Mouse (Mus musculus) duodenum, adult 2 months (tissue): ENCODE results near the gene Gm9736. TPM values are rescaled to one million over a fixed set of nuclear protein-coding genes. Genes with fewer than 3 reads are reported as not detected.

Experiments used
- polyA plus RNA-seq: library from polyadenylated mRNA; depleted of rRNA; stranded (reverse); fragments of >200 nt; gene quantifications from 2 replicates; pipeline ENCODE4 v1.2.3, GENCODE M21; 2012; ENCODE audit warnings: low replicate concordance; rRNA removed

Gm9736 gene
- polyA plus RNA-seq = not detected in 2 replicates

DNA sequence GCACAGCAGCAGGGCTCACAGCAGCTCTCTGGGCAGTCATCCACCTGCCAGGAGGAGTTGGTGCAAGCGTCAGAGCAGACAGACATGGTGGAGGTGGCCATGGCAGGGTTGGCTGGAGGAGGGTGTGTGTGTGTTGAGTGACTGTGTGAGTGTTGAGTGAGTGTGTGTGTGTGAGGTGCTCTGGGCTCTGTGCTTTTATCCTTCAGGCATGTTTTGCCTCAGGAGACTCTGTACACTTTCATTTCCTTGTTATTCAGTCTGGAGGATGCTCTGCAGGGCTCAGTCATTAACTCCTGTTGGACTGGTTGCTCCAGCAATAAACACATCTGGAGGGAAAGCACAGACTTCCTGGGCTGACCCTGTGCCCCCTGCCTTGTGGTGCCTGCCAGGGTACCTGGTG, at the start of gene Gm9736:
Gene Gm9736, minus strand, starts transcription at position 101 of the 400 bp plus-strand sequence.

GRCm38 (mm10) chr10:77798921-77799508, 47.9 kb upstream of the Gm9736 start, which contains the start of gene Gm19668:
Gm19668 (minus strand) TSS chr10:77799133.

GRCm38 (mm10) chr10:77794976-77795375, 43.8 kb upstream of the Gm9736 start, which contains the start of gene Gm9639:
Gm9639 (minus strand) TSS chr10:77795076.

DNA sequence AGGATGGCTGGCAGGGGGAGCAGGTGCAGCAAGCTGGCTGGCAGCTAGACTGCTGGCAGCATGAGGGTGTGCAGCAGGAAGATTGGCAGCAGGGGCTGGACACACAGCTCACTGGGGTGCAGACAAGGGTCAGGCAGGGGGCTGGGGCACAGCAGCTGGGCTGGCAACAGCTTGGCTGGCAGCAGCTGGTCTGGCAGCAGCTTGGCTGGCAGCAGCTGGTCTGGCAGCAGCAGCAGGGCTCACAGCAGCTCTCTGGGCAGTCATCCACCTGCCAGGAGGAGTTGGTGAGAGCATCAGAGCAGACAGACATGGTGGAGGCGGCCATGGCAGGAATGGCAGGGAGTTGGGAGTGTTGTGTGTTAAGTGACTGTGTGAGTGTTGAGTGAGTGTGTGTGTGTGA, 36.7 kb upstream of the Gm9736 start, which contains the start of gene Gm7137:
Gene Gm7137, minus strand, starts transcription at position 325 of the 400 bp plus-strand sequence.

GRCm38 (mm10) chr10:77782442-77782841, 31.3 kb upstream of the Gm9736 start, which contains the start of gene Gm3250:
Gm3250 (minus strand) TSS chr10:77782542.

GRCm38 (mm10) chr10:77776844-77777243, 25.7 kb upstream of the Gm9736 start, which contains the start of gene Gm7138:
Gm7138 (minus strand) TSS chr10:77776944.

GRCm38 (mm10) chr10:77771225-77771624, 20.1 kb upstream of the Gm9736 start, which contains the start of gene Gm3238:
Gm3238 (minus strand) TSS chr10:77771325.

DNA sequence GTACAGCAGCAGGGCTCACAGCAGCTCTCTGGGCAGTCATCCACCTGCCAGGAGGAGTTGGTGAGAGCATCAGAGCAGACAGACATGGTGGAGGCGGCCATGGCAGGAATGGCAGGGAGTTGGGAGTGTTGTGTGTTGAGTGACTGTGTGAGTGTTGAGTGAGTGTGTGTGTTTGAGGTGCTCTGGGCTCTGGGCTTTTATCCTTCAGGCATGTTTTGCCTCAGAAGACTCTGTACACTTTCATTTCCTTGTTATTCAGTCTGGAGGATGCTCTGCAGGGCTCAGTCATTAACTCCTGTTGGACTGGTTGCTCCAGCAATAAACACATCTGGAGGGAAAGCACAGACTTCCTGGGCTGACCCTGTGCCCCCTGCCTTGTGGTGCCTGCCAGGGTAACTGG, 8.4 kb upstream of the Gm9736 start, which contains the start of gene Gm3233:
Gene Gm3233, minus strand, starts transcription at position 101 of the 400 bp plus-strand sequence.

DNA sequence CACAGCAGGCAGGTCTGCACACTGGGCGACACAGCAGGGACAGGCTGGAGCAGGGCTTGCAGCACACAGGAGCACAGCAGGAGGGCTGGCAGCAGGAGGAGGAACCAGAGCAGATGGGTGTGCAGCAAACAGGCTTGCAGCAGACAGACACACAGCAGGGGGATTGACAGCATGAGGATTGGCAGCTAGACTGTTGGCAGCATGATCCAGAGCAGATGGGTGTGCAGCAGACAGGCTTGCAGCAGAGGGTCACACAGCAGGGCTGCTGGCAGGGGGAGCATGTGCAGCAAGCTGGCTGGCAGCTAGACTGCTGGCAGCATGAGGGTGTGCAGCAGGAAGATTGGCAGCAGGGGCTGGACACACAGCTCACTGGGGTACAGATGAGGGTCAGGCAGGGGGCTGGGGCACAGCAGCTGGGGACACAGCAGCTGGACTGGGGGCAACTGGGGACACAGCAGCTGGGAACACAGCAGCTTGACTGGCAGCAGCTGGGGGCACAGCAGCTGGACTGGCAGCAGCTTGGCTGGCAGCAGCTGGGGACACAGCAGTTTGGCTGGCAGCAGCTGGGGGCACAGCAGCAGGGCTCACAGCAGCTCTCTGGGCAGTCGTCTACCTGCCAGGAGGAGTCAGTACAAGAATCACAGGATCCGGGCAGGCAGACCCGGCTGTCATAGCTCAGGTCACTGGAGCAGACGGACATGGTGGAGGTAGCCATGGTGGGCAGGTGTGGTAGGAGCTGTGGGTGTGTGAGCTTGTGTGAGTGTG, 9.0 kb downstream of the Gm9736 start, which contains the start of gene Gm18596:
Gene Gm18596, minus strand, starts transcription at position 715 of the 765 bp plus-strand sequence.

GRCm38 (mm10) chr10:77726186-77726585, 25.0 kb downstream of the Gm9736 start, which contains the start of gene Gm10100:
Gm10100 (plus strand) TSS chr10:77726486.

DNA sequence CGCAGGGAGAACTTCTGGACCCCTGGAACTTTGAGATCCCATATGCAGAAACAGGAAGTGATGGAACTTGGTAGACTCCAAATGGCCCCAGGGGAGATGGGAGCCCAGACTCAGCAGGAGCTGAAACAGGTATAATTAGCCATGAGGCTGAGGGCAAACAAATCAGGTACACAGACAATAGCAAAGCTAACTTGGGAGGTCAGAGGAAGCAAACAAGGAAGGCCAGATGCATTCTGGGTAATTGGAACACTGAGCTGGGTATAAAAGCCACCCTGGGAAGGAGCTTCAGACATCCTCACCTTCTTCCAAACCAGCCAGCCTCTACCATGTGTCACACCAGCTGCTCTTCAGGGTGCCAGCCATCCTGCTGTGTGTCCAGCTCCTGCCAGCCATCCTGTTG, 30.9 kb downstream of the Gm9736 start, which contains the start of gene Krtap12-1:
Gene Krtap12-1, plus strand, starts transcription at position 301 of the 400 bp plus-strand sequence.

GRCm38 (mm10) chr10:77715507-77715906, 35.6 kb downstream of the Gm9736 start, which contains the start of gene Gm10142:
Gm10142 (plus strand) TSS chr10:77715807.

DNA sequence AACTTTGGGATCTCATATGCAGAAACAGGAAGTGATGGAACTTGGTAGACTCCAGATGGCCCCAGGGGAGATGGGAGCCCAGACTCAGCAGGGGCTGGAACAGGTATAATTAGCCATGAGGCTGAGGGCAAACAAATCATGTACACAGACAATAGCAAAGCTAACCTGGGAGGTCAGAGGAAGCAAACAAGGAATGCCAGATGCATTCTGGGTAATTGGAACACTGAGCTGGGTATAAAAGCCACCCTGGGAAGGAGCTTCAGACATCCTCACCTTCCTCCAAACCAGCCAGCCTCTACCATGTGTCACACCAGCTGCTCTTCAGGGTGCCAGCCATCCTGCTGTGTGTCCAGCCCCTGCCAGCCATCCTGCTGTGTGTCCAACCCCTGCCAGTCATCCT, 40.0 kb downstream of the Gm9736 start, which contains the start of gene Gm10024:
Gene Gm10024, plus strand, starts transcription at position 301 of the 400 bp plus-strand sequence.

GRCm38 (mm10) chr10:77706326-77706725, 44.8 kb downstream of the Gm9736 start, which contains the start of gene Gm10272:
Gm10272 (plus strand) TSS chr10:77706626.

Other genes starting within 250 kb of the Gm9736 start
- 33.9 and 43.1 TPM in 2 replicates for gene Fam207a, start 235.6 kb downstream of the Gm9736 start, polyA plus RNA-seq
- gene Itgb2, start 221.1 kb downstream of the Gm9736 start, polyA plus RNA-seq = 4.4 and 10.5 TPM in 2 replicates
- 99.6 and 136 TPM in 2 replicates for gene Pttg1ip, start 169.6 kb downstream of the Gm9736 start, polyA plus RNA-seq
- gene Sumo3, start 145.3 kb downstream of the Gm9736 start, polyA plus RNA-seq = 114 and 144 TPM in 2 replicates
- not detected in 2 replicates for gene Gm49325, start 145.2 kb downstream of the Gm9736 start, polyA plus RNA-seq
- gene Ube2g2, start 129.1 kb downstream of the Gm9736 start, polyA plus RNA-seq = 18.6 and 24.1 TPM in 2 replicates
- gene Tspear, start 64.8 kb downstream of the Gm9736 start, polyA plus RNA-seq = 0.19 and 0.56 TPM in 2 replicates
- gene Gm19402, start 60.6 kb downstream of the Gm9736 start, polyA plus RNA-seq = not detected in 2 replicates
- gene Gm9508, start 54.1 kb downstream of the Gm9736 start, polyA plus RNA-seq = not detected in 2 replicates
- gene Gm10272, start 44.7 kb downstream of the Gm9736 start, polyA plus RNA-seq = 1.1 TPM in 1 of 2 replicates, not detected in the other
- not detected in 2 replicates for gene Gm10024, start 39.9 kb downstream of the Gm9736 start, polyA plus RNA-seq
- not detected in 2 replicates for gene Gm10142, start 35.5 kb downstream of the Gm9736 start, polyA plus RNA-seq
- 0.43 TPM in 1 of 2 replicates, not detected in the other for gene Krtap12-1, start 30.8 kb downstream of the Gm9736 start, polyA plus RNA-seq
- gene Gm10100, start 24.9 kb downstream of the Gm9736 start, polyA plus RNA-seq = not detected in 2 replicates
- gene Gm18596, start 8.7 kb downstream of the Gm9736 start, polyA plus RNA-seq = not detected in 2 replicates
- gene Gm3233, start 8.3 kb upstream of the Gm9736 start, polyA plus RNA-seq = not detected in 2 replicates
- gene Gm3238, start 20.0 kb upstream of the Gm9736 start, polyA plus RNA-seq = not detected in 2 replicates
- gene Gm7138, start 25.6 kb upstream of the Gm9736 start, polyA plus RNA-seq = not detected in 2 replicates
- not detected in 2 replicates for gene Gm3250, start 31.2 kb upstream of the Gm9736 start, polyA plus RNA-seq
- gene Gm7137, start 36.8 kb upstream of the Gm9736 start, polyA plus RNA-seq = not detected in 2 replicates
- gene Gm9639, start 43.7 kb upstream of the Gm9736 start, polyA plus RNA-seq = not detected in 2 replicates
- not detected in 2 replicates for gene Gm19668, start 47.8 kb upstream of the Gm9736 start, polyA plus RNA-seq
- not detected in 2 replicates for gene Gm9507, start 60.5 kb upstream of the Gm9736 start, polyA plus RNA-seq
- gene Gm2696, start 63.3 kb upstream of the Gm9736 start, polyA plus RNA-seq = not detected in 2 replicates
- gene Krtap10-4, start 75.7 kb upstream of the Gm9736 start, polyA plus RNA-seq = not detected in 2 replicates
- gene Krtap10-10, start 84.6 kb upstream of the Gm9736 start, polyA plus RNA-seq = not detected in 2 replicates
- not detected in 2 replicates for gene Gm36176, start 95.4 kb upstream of the Gm9736 start, polyA plus RNA-seq
- 0.27 TPM in 1 of 2 replicates, not detected in the other for gene Gm10318, start 101.5 kb upstream of the Gm9736 start, polyA plus RNA-seq
- gene Gm3285, start 110.6 kb upstream of the Gm9736 start, polyA plus RNA-seq = not detected in 2 replicates
- gene Lrrc3, start 151.2 kb upstream of the Gm9736 start, polyA plus RNA-seq = 6.2 and 6.9 TPM in 2 replicates
- 1.3 and 2.2 TPM in 2 replicates for gene Trpm2, start 219.2 kb upstream of the Gm9736 start, polyA plus RNA-seq
- gene 1810043G02Rik, start 227.2 kb upstream of the Gm9736 start, polyA plus RNA-seq = 13.2 and 15.9 TPM in 2 replicates